Mouse (Mus musculus) CH12.LX (cell line): ENCODE results near the gene Tanc1. TPM values are rescaled to one million over a fixed set of nuclear protein-coding genes. Genes with fewer than 3 reads are reported as not detected.

ENCODE experiments used
- DNase-seq: peaks from one replicate; pipeline ENCODE4 v3.0.0-alpha.2; 2013; ENCODE audit errors: extremely low read depth
- H3K27ac ChIP-seq: 2 replicates; pipeline ENCODE4 v1.5.1; 2012; ENCODE audit warnings: low read depth, mild to moderate bottlenecking, control low read depth, moderate library complexity; ENCODE audit not compliant: insufficient read depth
- H3K27me3 ChIP-seq: replicated peaks from 2 replicates; pipeline ENCODE3; 2012; ENCODE audit warnings: inconsistent platforms
- H3K36me3 ChIP-seq, 2 experiments: replicated peaks in 1 of 2; 2 replicates each; pipeline versions ENCODE3 to v1.6.1; 2012; ENCODE audit warnings: inconsistent platforms in 1 of 2, low read length in 1 of 2, mild to moderate bottlenecking in 1 of 2, mixed read lengths in 1 of 2, moderate library complexity in 1 of 2; ENCODE audit not compliant: control insufficient read depth in 1 of 2, insufficient read depth in 1 of 2
- H3K4me1 ChIP-seq, 2 experiments: 2 replicates each; pipeline ENCODE4 v1.6.1; 2012; ENCODE audit warnings: inconsistent platforms in 1 of 2, moderate library complexity in 1 of 2; ENCODE audit not compliant: insufficient read depth in 2 of 2, control insufficient read depth in 1 of 2
- H3K4me2 ChIP-seq: 2 replicates; pipeline ENCODE4 v1.6.1; 2012; ENCODE audit warnings: low read depth, mild to moderate bottlenecking, control low read depth; ENCODE audit not compliant: poor library complexity, insufficient read depth, severe bottlenecking
- H3K4me3 ChIP-seq, 3 experiments: fragments of 150-350 bp in 1 of 3; sonication (generic) in 1 of 3; replicated peaks in 1 of 3; 2 replicates each; pipeline versions ENCODE3 to v1.5.1; 2011 to 2012; ENCODE audit warnings: low read depth in 2 of 3, low read length in 2 of 3, mild to moderate bottlenecking in 2 of 3, moderate library complexity in 2 of 3, control low read depth in 1 of 3, improper control_type of control experiment in 1 of 3, inconsistent platforms in 1 of 3, mixed read lengths in 1 of 3; ENCODE audit not compliant: poor library complexity in 1 of 3
- H3K79me2 ChIP-seq: replicated peaks from 2 replicates; pipeline ENCODE4 v1.6.1; 2012; ENCODE audit warnings: mild to moderate bottlenecking, moderate library complexity; ENCODE audit not compliant: control insufficient read depth, poor library complexity, insufficient read depth, severe bottlenecking; ENCODE audit errors: extremely low read depth
- H3K9ac ChIP-seq: 2 replicates; pipeline ENCODE4 v1.6.1; 2012; ENCODE audit warnings: low read depth, mild to moderate bottlenecking, control low read depth, moderate library complexity; ENCODE audit not compliant: insufficient read depth
- H3K9me3 ChIP-seq: replicated peaks from 2 replicates; pipeline ENCODE3; 2012; ENCODE audit warnings: low read length, inconsistent platforms, mixed read lengths
- BHLHE40 ChIP-seq: IDR thresholded peaks from 2 replicates; pipeline ENCODE4 v1.6.1; 2011; ENCODE audit warnings: mild to moderate bottlenecking, low read depth, low read length, improper control_type of control experiment
- E2F4 ChIP-seq: IDR thresholded peaks from 2 replicates; pipeline ENCODE4 v1.6.1; 2011; ENCODE audit warnings: low read depth, low read length, improper control_type of control experiment; ENCODE audit not compliant: insufficient replicate concordance
- EP300 ChIP-seq: IDR thresholded peaks from 2 replicates; pipeline ENCODE4 v1.6.1; 2011; ENCODE audit warnings: low read length, improper control_type of control experiment
- ETS1 ChIP-seq: conservative IDR thresholded peaks from 2 replicates; pipeline ENCODE4 v1.6.1; 2012; ENCODE audit warnings: low read depth, mild to moderate bottlenecking, inconsistent platforms, low read length, improper control_type of control experiment, moderate library complexity
- GABPA ChIP-seq: IDR thresholded peaks from 2 replicates; pipeline ENCODE4 v1.6.1; 2012; ENCODE audit warnings: low read depth, low read length, improper control_type of control experiment, inconsistent platforms; ENCODE audit not compliant: insufficient replicate concordance
- IRF4 ChIP-seq: IDR thresholded peaks from 2 replicates; pipeline ENCODE4 v1.6.1; 2014; ENCODE audit warnings: low read depth, mild to moderate bottlenecking, inconsistent platforms, low read length, improper control_type of control experiment
- JUN ChIP-seq: IDR thresholded peaks from 2 replicates; pipeline ENCODE4 v1.6.1; 2011; ENCODE audit warnings: low read depth, mild to moderate bottlenecking, low read length, improper control_type of control experiment, moderate library complexity; ENCODE audit not compliant: insufficient read depth
- JUND ChIP-seq: conservative IDR thresholded peaks from 2 replicates; pipeline ENCODE4 v1.6.1; 2011; ENCODE audit warnings: low read depth, low read length, improper control_type of control experiment
- KAT2A ChIP-seq: IDR thresholded peaks from 2 replicates; pipeline ENCODE4 v1.6.1; 2012; ENCODE audit warnings: low read length, improper control_type of control experiment, inconsistent platforms; ENCODE audit not compliant: insufficient replicate concordance
- MAFK ChIP-seq: IDR thresholded peaks from 2 replicates; pipeline ENCODE4 v1.6.1; 2011; ENCODE audit warnings: low read length, improper control_type of control experiment; ENCODE audit not compliant: insufficient replicate concordance
- MAX ChIP-seq: IDR thresholded peaks from 2 replicates; pipeline ENCODE4 v1.6.1; 2011; ENCODE audit warnings: low read length, improper control_type of control experiment
- MEF2A ChIP-seq: IDR thresholded peaks from 2 replicates; pipeline ENCODE4 v1.6.1; 2014; ENCODE audit warnings: low read depth, mild to moderate bottlenecking, inconsistent platforms, low read length, improper control_type of control experiment, borderline replicate concordance
- MXI1 ChIP-seq: IDR thresholded peaks from 2 replicates; pipeline ENCODE4 v1.6.1; 2011; ENCODE audit warnings: mild to moderate bottlenecking, low read depth, low read length, improper control_type of control experiment
- MYC ChIP-seq: IDR thresholded peaks from 2 replicates; pipeline ENCODE4 v1.6.1; 2011; ENCODE audit warnings: low read depth, mild to moderate bottlenecking, improper control_type of control experiment, low read length
- PAX5 ChIP-seq: IDR thresholded peaks from 2 replicates; pipeline ENCODE4 v1.6.1; 2012; ENCODE audit warnings: low read length, inconsistent platforms, mixed read lengths
- RAD21 ChIP-seq: IDR thresholded peaks from 2 replicates; pipeline ENCODE4 v1.6.1; 2011; ENCODE audit warnings: low read depth, mild to moderate bottlenecking, low read length, improper control_type of control experiment, moderate library complexity
- RCOR1 ChIP-seq: conservative IDR thresholded peaks from 2 replicates; pipeline ENCODE4 v1.6.1; 2012; ENCODE audit warnings: low read depth, mild to moderate bottlenecking, inconsistent platforms, low read length, improper control_type of control experiment
- SMC3 ChIP-seq: IDR thresholded peaks from 2 replicates; pipeline ENCODE4 v1.6.1; 2011; ENCODE audit warnings: low read depth, low read length, improper control_type of control experiment
- TBP ChIP-seq: conservative IDR thresholded peaks from 2 replicates; pipeline ENCODE4 v1.6.1; 2011; ENCODE audit warnings: low read depth, low read length, improper control_type of control experiment
- UBTF ChIP-seq: IDR thresholded peaks from 2 replicates; pipeline ENCODE4 v1.6.1; 2012; ENCODE audit warnings: low read depth, mild to moderate bottlenecking, inconsistent platforms, low read length, improper control_type of control experiment, moderate library complexity
- USF1 ChIP-seq: IDR thresholded peaks from 2 replicates; pipeline ENCODE4 v1.6.1; 2014; ENCODE audit warnings: low read depth, mild to moderate bottlenecking, inconsistent platforms, low read length, improper control_type of control experiment
- USF2 ChIP-seq: conservative IDR thresholded peaks from 2 replicates; pipeline ENCODE4 v1.6.1; 2011; ENCODE audit warnings: low read depth, low read length, improper control_type of control experiment
- ZKSCAN1 ChIP-seq: IDR thresholded peaks from 2 replicates; pipeline ENCODE4 v1.6.1; 2012; ENCODE audit warnings: low read depth, inconsistent platforms, low read length, improper control_type of control experiment, borderline replicate concordance
- dilution Hi-C: fragments of 300-500 bp; cut with MboI; formaldehyde crosslinking; loops from 2 replicates; pipeline ENCODE4 v1.14.3; 2020; ENCODE audit warnings: low sequenced_read_pairs; ENCODE audit not compliant: extremely low pct_unique_long_range_greater_than_20kb, extremely low pct_ligation_motif_present
- in situ Hi-C: fragments of 300-500 bp; cut with MboI; formaldehyde crosslinking; loops from 3 replicates; pipeline ENCODE4 v1.14.3; 2019; ENCODE audit warnings: low sequenced_read_pairs, low pct_ligation_motif_present, low pct_unique_long_range_greater_than_20kb, mixed read lengths
- polyA plus RNA-seq: library from polyadenylated mRNA; unstranded; fragments of >175 nt; gene quantifications from 2 replicates; pipeline ENCODE4 v1.2.1, GENCODE M21; 2012; ENCODE audit warnings: low read depth; ENCODE audit not compliant: insufficient read length
- total RNA-seq, 2 experiments: library from RNA; depleted of rRNA; stranded (reverse); fragments of 300-350 nt in 1 of 2; fragments of >200 nt in 1 of 2; gene quantifications; 2 replicates each; pipeline ENCODE4 v1.2.3; 2012 to 2014

Gene Tanc1
- total and polyA plus RNA-seq, 3 experiments = 0.08 to 0.21 (median 0.08) TPM

GRCm38 (mm10) chr2:59706806-59707205 is 95.0 kb downstream of the Tanc1 start:
- Histone ChIP-seq H3K9ac (no peak overlapping the region), H3K4me2 (no peak overlapping the region), H3K27me3 (no peaks in the 10 kb centered on the region), H3K36me3 (no peaks in the 10 kb centered on the region), H3K4me1 (no peaks in the 10 kb centered on the region), H3K4me3 (no peak overlapping the region), H3K79me2 (no peaks in the 10 kb centered on the region), H3K9me3 (no peaks in the 10 kb centered on the region), H3K27ac (no peak overlapping the region)
- in situ Hi-C loops (no loop called here), dilution Hi-C loops (no loop called here)
- no peak for TF ChIP-seq IRF4
- no peak for TF ChIP-seq JUN
- TF ChIP-seq MAX = no peak
- no peak for TF ChIP-seq UBTF
- no peak for TF ChIP-seq E2F4
- TF ChIP-seq EP300 = no peak
- TF ChIP-seq USF1 = no peak
- no peak for TF ChIP-seq RAD21
- TF ChIP-seq ZKSCAN1 = no peak
- TF ChIP-seq BHLHE40 = no peak
- no peak for TF ChIP-seq GABPA
- no peak for TF ChIP-seq MYC
- TF ChIP-seq KAT2A = no peak
- TF ChIP-seq MAFK = no peak
- no peak for TF ChIP-seq USF2
- no peak for DNase-seq

DNA sequence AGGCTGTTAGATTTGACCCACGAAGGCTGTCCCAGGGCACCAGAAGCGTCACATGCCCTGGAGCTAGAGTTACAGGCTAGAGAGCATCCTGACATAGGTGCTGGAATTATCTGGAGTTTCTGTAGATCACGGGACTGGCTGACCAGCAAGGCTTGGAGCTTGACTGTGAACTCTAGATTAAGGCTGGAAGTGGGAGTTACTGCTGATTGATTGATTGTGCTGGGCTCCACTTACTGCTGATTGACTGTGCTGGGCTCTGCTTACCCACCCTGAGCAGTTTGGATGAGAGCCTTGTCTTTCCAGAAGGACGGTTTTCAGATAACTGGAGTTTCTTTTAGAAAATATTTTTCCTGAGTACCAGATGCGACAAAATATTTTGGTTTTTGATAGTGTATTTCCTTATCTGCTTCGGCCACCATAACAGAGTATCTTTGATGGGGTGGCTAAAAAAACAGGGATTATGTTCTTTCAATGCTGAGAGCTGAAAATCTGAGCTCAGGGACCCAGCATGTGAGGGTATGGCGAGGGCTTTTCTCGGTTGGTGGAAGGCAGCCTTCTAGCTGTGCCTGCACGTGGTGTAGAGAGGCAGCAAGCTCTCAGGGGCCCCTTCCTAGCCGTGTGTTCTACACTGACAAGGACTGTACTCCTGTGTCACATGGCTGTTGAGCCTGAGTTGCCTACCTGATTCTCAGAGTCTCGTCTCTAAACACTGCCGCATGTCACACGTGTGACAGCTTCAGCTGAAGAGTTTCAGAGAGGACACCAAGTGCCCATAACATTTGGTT is 96.3 kb downstream of the Tanc1 start:
- no peak for DNase-seq
- Histone ChIP-seq H3K9me3 (no peaks in the 10 kb centered on the region), H3K36me3 (no peaks in the 10 kb centered on the region), H3K4me1 (no peaks in the 10 kb centered on the region), H3K4me3 (no peak overlapping the region), H3K79me2 (no peaks in the 10 kb centered on the region), H3K27me3 (no peaks in the 10 kb centered on the region), H3K4me2 (no peak overlapping the region), H3K27ac (no peak overlapping the region), H3K9ac (no peak overlapping the region)
- dilution Hi-C loops = no loop called here
- in situ Hi-C loops = no loop called here
- no peak for TF ChIP-seq SMC3
- TF ChIP-seq MXI1 = no peak
- TF ChIP-seq JUN = no peak
- TF ChIP-seq JUND = no peak
- TF ChIP-seq MEF2A = no peak
- TF ChIP-seq ZKSCAN1 = no peak
- no peak for TF ChIP-seq ETS1
- no peak for TF ChIP-seq GABPA
- TF ChIP-seq USF1 = no peak
- no peak for TF ChIP-seq UBTF
- TF ChIP-seq KAT2A = no peak
- TF ChIP-seq RCOR1 = no peak
- no peak for TF ChIP-seq TBP
- no peak for TF ChIP-seq PAX5
